Comparison of ENCODE assay signal across 8 mouse cellular contexts in genomic region chr10:85957464-85957950, GRCm38 (mm10). TPM values are rescaled to one million over a fixed set of nuclear protein-coding genes. Genes with fewer than 3 reads are reported as not detected.
A peak's percentile ranks its signal among the peaks of the same experiment; 100 is the strongest.
DNase-seq lines count a peak whose midpoint lies in the region; ATAC-seq and TF ChIP-seq lines count a peak whose summit lies in the region.

Gene Rtcb, minus strand, starts transcription at chr10:85957823.

- H3K9me3 ChIP-seq in embryonic facial prominence, embryonic 15.5 days (replicated peaks): no peaks in the 10 kb centered on the region
- H3K9me3 ChIP-seq in limb, embryonic 14.5 days (ENCODE audit: control insufficient read depth, low read length): no peaks in the 10 kb centered on the region
- H3K9me3 ChIP-seq in midbrain, postnatal 0 days (ENCODE audit: low read length): no peaks in the 10 kb centered on the region

- H3K27ac ChIP-seq in bone marrow, adult 2 months (ENCODE audit: control insufficient read depth, insufficient read depth, low read depth, low read length, poor library complexity): peak within 1 kb of the TSS; percentile 56
- H3K27ac ChIP-seq in embryonic facial prominence, embryonic 15.5 days (replicated peaks): peak within 1 kb of the TSS; percentile 82
- peak within 1 kb of the TSS; percentile 83 for H3K27ac ChIP-seq in limb, embryonic 14.5 days (replicated peaks; ENCODE audit: low read depth, low read length)
- H3K27ac ChIP-seq in midbrain, postnatal 0 days (ENCODE audit: low read depth, low read length): peak within 1 kb of the TSS; percentile 75

- H3K4me3 ChIP-seq in bone marrow, adult 2 months (replicated peaks; ENCODE audit: control insufficient read depth, low read depth, low read length): peak within 1 kb of the TSS; percentile 89
- H3K4me3 ChIP-seq in embryonic facial prominence, embryonic 15.5 days (replicated peaks): peak within 1 kb of the TSS; percentile 84
- peak within 1 kb of the TSS; percentile 94 for H3K4me3 ChIP-seq in limb, embryonic 14.5 days (replicated peaks; ENCODE audit: low read length)
- peak within 1 kb of the TSS; percentile 97 for H3K4me3 ChIP-seq in midbrain, postnatal 0 days (ENCODE audit: low read depth, low read length)

- H3K36me3 ChIP-seq in embryonic facial prominence, embryonic 15.5 days: peaks cover 27% of the 10 kb centered on the region
- H3K36me3 ChIP-seq in limb, embryonic 14.5 days (ENCODE audit: control insufficient read depth, insufficient read depth, low read length): peaks cover 26% of the 10 kb centered on the region
- peaks cover 9% of the 10 kb centered on the region for H3K36me3 ChIP-seq in midbrain, postnatal 0 days (ENCODE audit: insufficient read depth, low read length)

- peak; percentile 35; the same call in 1 of the 2 replicates for TF ChIP-seq POLR2A in bone marrow, adult 2 months (IDR thresholded peaks at IDR 0.05; ENCODE audit: borderline replicate concordance, control insufficient read depth, low read depth, low read length)
- TF ChIP-seq POLR2A in limb, embryonic 14.5 days (IDR thresholded peaks at IDR 0.05; ENCODE audit: borderline replicate concordance, extremely low read depth, insufficient read depth, insufficient read length): peak; percentile 59; the same call in 1 of the 2 replicates

- H3K4me2 ChIP-seq in embryonic facial prominence, embryonic 15.5 days (replicated peaks): peak within 1 kb of the TSS; percentile 67
- peak within 1 kb of the TSS; percentile 77 for H3K4me2 ChIP-seq in limb, embryonic 14.5 days (replicated peaks; ENCODE audit: low read depth, low read length, severe bottlenecking)
- peak within 1 kb of the TSS; percentile 77 for H3K4me2 ChIP-seq in midbrain, postnatal 0 days (ENCODE audit: low read depth, low read length, poor library complexity, severe bottlenecking)

- H3K4me1 ChIP-seq in bone marrow, adult 2 months (ENCODE audit: control insufficient read depth, insufficient read depth, low read length): no peaks in the 10 kb centered on the region; the same call in none of the 2 replicates
- H3K4me1 ChIP-seq in embryonic facial prominence, embryonic 15.5 days: peaks cover 7% of the 10 kb centered on the region; the same call in 1 of the 2 replicates
- H3K4me1 ChIP-seq in limb, embryonic 14.5 days (ENCODE audit: control insufficient read depth, insufficient read depth, low read length): no peaks in the 10 kb centered on the region
- H3K4me1 ChIP-seq in midbrain, postnatal 0 days (ENCODE audit: insufficient read depth, low read length): peaks cover 3% of the 10 kb centered on the region; the same call in 1 of the 2 replicates

- peak; percentile 93 for DNase-seq in 416B (ENCODE audit: low read depth)
- peak; percentile 98 for DNase-seq in heart, adult 8-10 months (ENCODE audit: low spot score)
- peak; percentile 96 for DNase-seq in kidney, adult 9 months
- peak; percentile 98 for DNase-seq in limb, embryonic 14.5 days (ENCODE audit: low spot score)
- DNase-seq in midbrain, postnatal 0 days (ENCODE audit: low spot score): peak; percentile 96
- peak; percentile 95 to 97 for DNase-seq in spleen, postnatal 14 days (ENCODE audit: low spot score in 2 of 2)

- peak; percentile 87 for ATAC-seq in embryonic facial prominence, embryonic 15.5 days (ENCODE audit: insufficient number of reproducible peaks, low FRiP score, low TSS enrichment, low read depth)
- peak; percentile 90 for ATAC-seq in limb, embryonic 14.5 days (ENCODE audit: low FRiP score, low read depth)
- peak; percentile 91 for ATAC-seq in midbrain, postnatal 0 days (ENCODE audit: low FRiP score)

- peak within 1 kb of the TSS; percentile 76 for H3K9ac ChIP-seq in embryonic facial prominence, embryonic 15.5 days
- peak within 1 kb of the TSS; percentile 94 for H3K9ac ChIP-seq in limb, embryonic 14.5 days (ENCODE audit: low read depth, low read length, severe bottlenecking)
- peak within 1 kb of the TSS; percentile 90 for H3K9ac ChIP-seq in midbrain, postnatal 0 days (replicated peaks; ENCODE audit: low read length, poor library complexity, severe bottlenecking)

- no peak for TF ChIP-seq CTCF in bone marrow, adult 2 months (IDR thresholded peaks at IDR 0.05; ENCODE audit: control insufficient read depth, insufficient read depth, low read length)
- peak; percentile 5; the same call in 1 of the 2 replicates for TF ChIP-seq CTCF in midbrain, postnatal 0 days (IDR thresholded peaks at IDR 0.05)

- H3K27me3 ChIP-seq in embryonic facial prominence, embryonic 15.5 days: no peaks in the 10 kb centered on the region
- H3K27me3 ChIP-seq in limb, embryonic 14.5 days (ENCODE audit: control insufficient read depth, insufficient read depth, low read length): no peaks in the 10 kb centered on the region
- H3K27me3 ChIP-seq in midbrain, postnatal 0 days (ENCODE audit: insufficient read depth, low read length): no peaks in the 10 kb centered on the region

- under 1% methylated on average over 38 of the region's 38 CpGs for WGBS in bone marrow, adult 2 months
- under 1% methylated on average over 38 of the region's 38 CpGs for WGBS in embryonic facial prominence, embryonic 15.5 days
- 0% methylated on average over 36 of the region's 38 CpGs for WGBS in limb, embryonic 14.5 days
- WGBS in midbrain, postnatal 0 days: under 1% methylated on average over 38 of the region's 38 CpGs

RNA-seq across cellular contexts. Expression of gene Rtcb, which starts in this region (rescaled TPM):
- 44.0 and 60.7 TPM in 2 replicates for polyA plus RNA-seq in bone marrow, adult 2 months (2011; ENCODE audit: insufficient read depth, insufficient read length, low replicate concordance, missing spikeins)
- polyA plus RNA-seq in embryonic facial prominence, embryonic 15.5 days (2015; fragmentation: Nextera tagmentation; extraction: Ambion mirVana): 170 TPM in 2 replicates
- 10 to 100 TPM; 74.3 to 85.3 (median 75.9) TPM for total RNA-seq in heart, adult 8-10 months (2022)
- 138 and 172 TPM in 2 replicates for polyA plus RNA-seq in limb, embryonic 14.5 days (2012; rRNA removed)
- polyA plus RNA-seq in limb, embryonic 14.5 days (2014; fragmentation: Nextera tagmentation; extraction: Ambion mirVana): 174 and 182 TPM in 2 replicates
- 103 and 110 TPM in 2 replicates for total RNA-seq in midbrain, postnatal 0 days (2014; rRNA removed)
- 163 and 164 TPM in 2 replicates for polyA plus RNA-seq in midbrain, postnatal 0 days (2015; fragmentation: Nextera tagmentation; extraction: Ambion mirVana)

Comparison
In these comparisons a context has a peak if more than half of its experiments do, and no peak if none do; other contexts are left out.
1. Peak in every context shown above with its lines: DNase-seq, ATAC-seq, H3K4me3 ChIP-seq and H3K27ac ChIP-seq.